Mouse (Mus musculus): ENCODE measurements around the gene Gm3336. TPM values are rescaled to one million over a fixed set of nuclear protein-coding genes. Genes with fewer than 3 reads are reported as not detected.
A peak's percentile ranks its signal among the peaks of the same experiment; 100 is the strongest.

Gene Gm3336
- polyA plus RNA-seq, 1 experiment = not detected

DNA sequence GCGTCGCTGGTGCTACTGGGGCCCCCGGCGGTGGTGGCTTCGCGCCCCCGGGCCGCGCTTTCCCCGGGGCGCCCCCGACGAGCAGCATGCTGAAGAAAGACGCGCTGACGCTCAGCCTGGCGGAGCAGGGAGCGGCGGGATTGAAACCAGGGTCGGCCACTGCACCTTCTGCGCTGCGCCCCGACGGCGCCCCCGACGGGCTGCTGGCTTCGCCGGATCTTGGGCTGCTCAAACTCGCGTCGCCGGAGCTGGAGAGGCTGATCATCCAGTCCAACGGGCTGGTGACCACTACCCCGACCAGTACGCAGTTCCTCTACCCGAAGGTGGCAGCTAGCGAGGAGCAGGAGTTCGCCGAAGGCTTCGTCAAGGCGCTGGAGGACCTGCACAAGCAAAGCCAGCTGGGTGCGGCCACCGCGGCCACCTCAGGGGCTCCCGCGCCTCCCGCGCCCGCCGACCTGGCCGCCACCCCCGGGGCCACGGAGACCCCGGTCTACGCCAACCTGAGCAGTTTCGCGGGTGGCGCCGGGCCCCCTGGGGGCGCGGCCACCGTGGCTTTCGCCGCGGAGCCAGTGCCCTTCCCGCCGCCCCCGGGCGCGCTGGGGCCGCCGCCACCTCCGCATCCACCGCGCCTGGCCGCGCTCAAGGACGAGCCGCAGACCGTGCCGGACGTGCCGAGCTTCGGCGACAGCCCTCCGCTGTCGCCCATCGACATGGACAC is 19.1 kb upstream of the Gm3336 start:
- no peaks in the 10 kb centered on the region for H3K36me3 ChIP-seq (ENCODE audit: control insufficient read depth, insufficient read depth)
- H3K79me2 ChIP-seq (ENCODE audit: control insufficient read depth, insufficient read depth) = peaks cover 33% of the 10 kb centered on the region
- no peaks in the 10 kb centered on the region for H3K27me3 ChIP-seq (ENCODE audit: control insufficient read depth, insufficient read depth, insufficient read length)
- peaks cover 10% of the 10 kb centered on the region for H3K79me3 ChIP-seq (ENCODE audit: low read depth)
- peak overlapping the region; percentile 80 for H3K4me3 ChIP-seq (ENCODE audit: insufficient read depth, poor library complexity, severe bottlenecking)
- TF ChIP-seq MAX (IDR thresholded peaks at IDR 0.05) (no peak), CTCF (IDR thresholded peaks at IDR 0.05; ENCODE audit: control insufficient read depth, insufficient read depth, insufficient read length) (no peak), FOSL1 (IDR thresholded peaks at IDR 0.05; ENCODE audit: insufficient read depth, low read length, poor library complexity, severe bottlenecking) (no peak), USF1 (IDR thresholded peaks at IDR 0.05; ENCODE audit: low read depth) (no peak), MYOG (IDR thresholded peaks at IDR 0.05; ENCODE audit: control insufficient read depth, extremely low read depth, insufficient read length) (no peak), CEBPB (IDR thresholded peaks at IDR 0.05; ENCODE audit: low read depth) (no peak), MYOD1 (IDR thresholded peaks at IDR 0.05; ENCODE audit: control insufficient read depth, insufficient read length, low read depth) (no peak)
- H3ac ChIP-seq (ENCODE audit: control insufficient read depth, insufficient read length, low read depth) = peak overlapping the region; percentile 80

DNA sequence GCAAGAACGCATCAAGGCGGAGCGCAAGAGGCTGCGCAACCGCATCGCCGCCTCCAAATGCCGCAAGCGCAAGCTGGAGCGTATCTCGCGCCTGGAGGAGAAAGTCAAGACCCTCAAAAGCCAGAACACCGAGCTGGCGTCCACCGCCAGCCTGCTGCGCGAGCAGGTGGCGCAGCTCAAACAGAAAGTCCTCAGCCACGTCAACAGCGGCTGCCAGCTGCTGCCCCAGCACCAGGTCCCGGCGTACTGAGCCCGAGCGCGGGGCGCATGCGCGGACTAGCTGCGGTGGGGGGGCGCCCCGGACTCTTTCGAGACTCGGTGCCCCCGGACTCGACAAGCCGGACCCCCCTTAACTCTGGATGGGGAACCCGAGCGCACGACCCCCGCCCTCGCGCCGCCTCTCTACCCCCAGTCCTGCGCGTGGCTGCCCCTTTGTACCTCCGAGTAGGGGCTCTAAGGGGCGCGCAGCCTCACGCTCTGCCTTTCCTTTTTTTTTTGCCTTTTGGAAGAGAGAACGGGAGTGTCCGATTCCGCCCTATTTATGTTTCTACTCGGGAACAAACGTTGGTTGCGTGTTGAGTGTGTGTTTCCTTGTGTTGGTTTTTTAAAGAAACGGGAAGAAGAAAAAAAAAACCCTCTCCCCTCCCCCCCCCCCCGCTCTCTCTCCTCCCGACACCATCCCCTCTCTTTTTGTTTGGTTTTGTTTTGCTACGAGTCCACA is 18.3 kb upstream of the Gm3336 start:
- Histone ChIP-seq H3K36me3 (ENCODE audit: control insufficient read depth, insufficient read depth) (no peaks in the 10 kb centered on the region), H3K4me3 (ENCODE audit: insufficient read depth, poor library complexity, severe bottlenecking) (peak overlapping the region; percentile 80), H3K79me3 (ENCODE audit: low read depth) (peaks cover 10% of the 10 kb centered on the region), H3K79me2 (ENCODE audit: control insufficient read depth, insufficient read depth) (peaks cover 33% of the 10 kb centered on the region), H3ac (ENCODE audit: control insufficient read depth, insufficient read length, low read depth) (peak overlapping the region; percentile 80), H3K27me3 (ENCODE audit: control insufficient read depth, insufficient read depth, insufficient read length) (no peaks in the 10 kb centered on the region)
- no peak for TF ChIP-seq FOSL1 (IDR thresholded peaks at IDR 0.05; ENCODE audit: insufficient read depth, low read length, poor library complexity, severe bottlenecking)
- TF ChIP-seq USF1 (IDR thresholded peaks at IDR 0.05; ENCODE audit: low read depth) = no peak
- TF ChIP-seq CTCF (IDR thresholded peaks at IDR 0.05; ENCODE audit: control insufficient read depth, insufficient read depth, insufficient read length) = peak; percentile 18
- TF ChIP-seq MYOG (IDR thresholded peaks at IDR 0.05; ENCODE audit: control insufficient read depth, extremely low read depth, insufficient read length) = no peak
- peak; percentile 46 for TF ChIP-seq MYOD1 (IDR thresholded peaks at IDR 0.05; ENCODE audit: control insufficient read depth, insufficient read length, low read depth)
- peak; percentile 24 for TF ChIP-seq MAX (IDR thresholded peaks at IDR 0.05)
- no peak for TF ChIP-seq CEBPB (IDR thresholded peaks at IDR 0.05; ENCODE audit: low read depth)

DNA sequence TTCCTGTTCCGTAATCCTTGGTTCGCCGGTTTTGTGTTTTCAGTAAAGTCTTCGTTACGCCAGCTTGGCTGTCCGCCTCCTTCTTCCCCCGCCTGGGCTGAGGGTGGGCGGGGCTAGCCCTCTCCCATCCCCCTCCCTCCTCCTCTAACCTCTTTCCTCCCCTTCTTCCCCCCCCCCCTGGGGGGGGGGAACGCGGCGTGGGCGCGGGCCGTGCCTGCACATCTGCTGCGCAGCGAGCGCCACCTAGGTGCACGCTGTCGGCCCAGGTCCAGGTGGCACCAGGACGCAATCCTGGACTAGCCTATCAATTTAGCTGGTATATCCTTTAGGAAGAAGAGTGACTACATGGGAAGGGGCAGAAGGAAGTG is 17.8 kb upstream of the Gm3336 start:
- Histone ChIP-seq H3K79me3 (ENCODE audit: low read depth) (peaks cover 10% of the 10 kb centered on the region), H3K36me3 (ENCODE audit: control insufficient read depth, insufficient read depth) (no peaks in the 10 kb centered on the region), H3ac (ENCODE audit: control insufficient read depth, insufficient read length, low read depth) (no peak overlapping the region), H3K4me3 (ENCODE audit: insufficient read depth, poor library complexity, severe bottlenecking) (peak overlapping the region; percentile 80), H3K27me3 (ENCODE audit: control insufficient read depth, insufficient read depth, insufficient read length) (no peaks in the 10 kb centered on the region), H3K79me2 (ENCODE audit: control insufficient read depth, insufficient read depth) (peaks cover 33% of the 10 kb centered on the region)
- TF ChIP-seq CTCF (IDR thresholded peaks at IDR 0.05; ENCODE audit: control insufficient read depth, insufficient read depth, insufficient read length) = peak; percentile 89
- no peak for TF ChIP-seq MAX (IDR thresholded peaks at IDR 0.05)

DNA sequence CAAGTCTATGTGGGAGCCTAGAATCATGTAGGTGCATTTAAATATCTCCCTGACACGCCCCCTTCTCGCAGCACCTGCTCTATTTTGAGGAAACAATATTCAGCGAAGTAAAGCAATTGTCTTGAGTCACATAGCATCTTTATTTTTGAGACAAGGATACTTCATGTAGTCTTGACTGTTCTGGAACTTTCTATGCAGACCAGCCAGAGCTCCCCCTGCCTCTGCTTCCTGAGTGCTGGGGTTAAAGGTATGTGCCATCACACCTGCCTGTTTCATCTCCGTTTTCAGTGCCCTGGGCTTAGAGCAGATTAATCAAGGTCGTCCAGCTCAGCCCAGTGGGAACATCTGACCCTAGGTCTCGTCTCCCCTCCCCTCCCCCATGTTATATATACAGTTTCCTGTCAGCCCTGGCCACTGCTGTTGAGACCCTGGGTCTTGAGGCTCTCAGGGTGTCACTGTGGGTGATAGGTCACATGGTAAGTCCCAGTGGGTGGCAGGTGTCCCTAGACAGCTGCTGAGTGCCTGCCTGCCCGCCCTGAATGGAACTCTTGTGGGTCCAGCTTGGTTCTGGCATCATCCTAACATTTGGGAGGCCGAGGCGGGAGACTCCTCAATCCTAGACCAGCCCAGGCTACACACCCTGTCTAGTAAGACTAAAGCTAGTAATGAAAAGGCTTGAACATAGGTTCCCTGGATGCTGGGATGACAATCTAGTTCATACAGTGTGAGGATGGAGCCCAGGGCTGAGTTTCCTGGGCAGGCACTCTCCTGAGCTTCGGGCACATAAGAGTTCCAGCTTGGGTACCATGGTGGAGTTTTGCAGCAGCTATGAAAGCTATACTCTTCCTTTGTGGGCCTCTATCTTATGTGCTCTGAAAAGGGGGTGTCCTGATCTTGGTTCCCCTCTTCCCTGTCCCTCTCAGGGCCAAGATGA is 17.0 kb upstream of the Gm3336 start:
- Histone ChIP-seq H3ac (ENCODE audit: control insufficient read depth, insufficient read length, low read depth) (no peak overlapping the region), H3K36me3 (ENCODE audit: control insufficient read depth, insufficient read depth) (no peaks in the 10 kb centered on the region), H3K79me3 (ENCODE audit: low read depth) (peaks cover 10% of the 10 kb centered on the region), H3K4me3 (ENCODE audit: insufficient read depth, poor library complexity, severe bottlenecking) (peak overlapping the region; percentile 80), H3K27me3 (ENCODE audit: control insufficient read depth, insufficient read depth, insufficient read length) (no peaks in the 10 kb centered on the region), H3K79me2 (ENCODE audit: control insufficient read depth, insufficient read depth) (peaks cover 33% of the 10 kb centered on the region)
- TF ChIP-seq USF1 (IDR thresholded peaks at IDR 0.05; ENCODE audit: low read depth) (no peak), MYOG (IDR thresholded peaks at IDR 0.05; ENCODE audit: control insufficient read depth, extremely low read depth, insufficient read length) (no peak), MYOD1 (IDR thresholded peaks at IDR 0.05; ENCODE audit: control insufficient read depth, insufficient read length, low read depth) (no peak), CEBPB (IDR thresholded peaks at IDR 0.05; ENCODE audit: low read depth) (no peak), CTCF (IDR thresholded peaks at IDR 0.05; ENCODE audit: control insufficient read depth, insufficient read depth, insufficient read length) (no peak), MAX (IDR thresholded peaks at IDR 0.05) (no peak), FOSL1 (IDR thresholded peaks at IDR 0.05; ENCODE audit: insufficient read depth, low read length, poor library complexity, severe bottlenecking) (no peak)

DNA sequence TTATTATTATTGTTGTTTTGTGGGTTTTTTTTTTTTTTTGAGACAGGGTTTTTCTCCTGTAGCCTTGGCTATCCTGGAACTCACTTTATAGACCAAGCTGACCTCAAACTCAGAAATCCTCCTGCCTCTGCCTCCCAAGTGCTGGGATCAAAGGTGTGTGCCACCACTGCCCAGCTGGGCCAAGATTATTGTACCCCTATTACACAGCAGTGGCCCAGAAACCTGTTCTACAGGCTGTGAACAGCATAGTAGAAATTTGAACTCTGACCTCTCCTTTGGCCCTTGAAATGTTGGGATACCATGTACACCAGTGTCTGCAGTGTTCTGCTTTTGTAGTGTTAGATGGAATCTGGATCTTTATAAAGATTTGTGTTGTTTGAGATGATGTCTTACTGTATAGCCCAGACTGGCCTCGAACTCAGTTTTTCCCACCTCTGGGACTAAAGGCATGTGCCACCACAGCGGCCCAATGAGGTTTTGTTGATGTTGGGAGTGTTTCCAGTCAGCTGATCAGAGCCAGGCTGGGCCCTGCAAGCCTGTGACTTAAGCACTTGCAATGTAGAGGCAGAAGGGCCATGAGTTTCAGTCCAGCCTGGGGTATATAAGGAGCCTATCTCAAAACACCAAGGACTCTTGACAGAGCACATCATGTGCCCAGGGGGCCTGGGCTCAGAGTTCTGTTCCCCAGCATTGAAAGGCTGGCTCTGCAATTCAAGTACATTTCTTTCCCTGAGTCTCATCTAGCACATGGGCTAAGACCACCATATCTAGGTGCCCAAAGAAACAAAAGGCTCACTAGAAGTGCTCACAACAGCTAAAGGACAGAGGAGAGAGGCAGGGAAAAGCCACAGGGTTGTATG is 16.1 kb upstream of the Gm3336 start:
- H3K4me3 ChIP-seq (ENCODE audit: insufficient read depth, poor library complexity, severe bottlenecking) = no peak overlapping the region

More for the DNA sequence above, 16.1 kb upstream of the Gm3336 start:
- no peak overlapping the region for H3ac ChIP-seq (ENCODE audit: control insufficient read depth, insufficient read length, low read depth)
- H3K36me3 ChIP-seq (ENCODE audit: control insufficient read depth, insufficient read depth) = no peaks in the 10 kb centered on the region
- no peaks in the 10 kb centered on the region for H3K27me3 ChIP-seq (ENCODE audit: control insufficient read depth, insufficient read depth, insufficient read length)
- no peak for TF ChIP-seq FOSL1 (IDR thresholded peaks at IDR 0.05; ENCODE audit: insufficient read depth, low read length, poor library complexity, severe bottlenecking)
- TF ChIP-seq MYOD1 (IDR thresholded peaks at IDR 0.05; ENCODE audit: control insufficient read depth, insufficient read length, low read depth) = no peak
- no peak for TF ChIP-seq MYOG (IDR thresholded peaks at IDR 0.05; ENCODE audit: control insufficient read depth, extremely low read depth, insufficient read length)
- TF ChIP-seq MAX (IDR thresholded peaks at IDR 0.05) = peak; percentile 21
- TF ChIP-seq USF1 (IDR thresholded peaks at IDR 0.05; ENCODE audit: low read depth) = no peak
- H3K79me2 ChIP-seq (ENCODE audit: control insufficient read depth, insufficient read depth) = peaks cover 33% of the 10 kb centered on the region
- peaks cover 10% of the 10 kb centered on the region for H3K79me3 ChIP-seq (ENCODE audit: low read depth)

All from C2C12 (cell line).